Mouse (Mus musculus): Measurements from ENCODE around the gene Gid8. TPM values are rescaled to one million over a fixed set of nuclear protein-coding genes. Genes with fewer than 3 reads are reported as not detected.

The Gid8 gene
- polyA plus RNA-seq (2014; fragmentation: Nextera tagmentation; extraction: Ambion mirVana) = 64.9 and 65.6 TPM in 2 replicates

GRCm38 (mm10) chr2:180709923-180710272, at the start of gene Gid8, which contains the start of gene Dido1:
Gene Gid8, plus strand, starts transcription at chr2:180710117.
Gene Dido1, minus strand, starts transcription at chr2:180709999.
- WGBS = under 1% methylated on average over 36 of the region's 43 CpGs
- Histone ChIP-seq H3K4me3 (ENCODE audit: low read depth, low read length) (peak within 1 kb of the TSS; percentile 100), H3K4me1 (ENCODE audit: control insufficient read depth, insufficient read depth, low read length) (peaks cover 13% of the 10 kb centered on the region)

GRCm38 (mm10) chr2:180660521-180660920, 49.4 kb upstream of the Gid8 start:
- Histone ChIP-seq H3K27ac (replicated peaks; ENCODE audit: low read depth, low read length) (no peak overlapping the region), H3K4me3 (ENCODE audit: low read depth, low read length) (no peak overlapping the region), H3K4me1 (ENCODE audit: control insufficient read depth, insufficient read depth, low read length) (0 out of 2 replicates have a peak, but pooled peaks cover 2% of the 10 kb centered on the region), H3K9me3 (ENCODE audit: control insufficient read depth, low read length) (no peaks in the 10 kb centered on the region), H3K27me3 (ENCODE audit: control insufficient read depth, insufficient read depth, low read length) (no peaks in the 10 kb centered on the region), H3K36me3 (ENCODE audit: control insufficient read depth, insufficient read depth, low read length) (peaks cover 2% of the 10 kb centered on the region; the same call in 1 of the 2 replicates), H3K9ac (ENCODE audit: low read length) (no peak overlapping the region), H3K4me2 (ENCODE audit: low read depth, severe bottlenecking) (no peak overlapping the region)
- DNase-seq (ENCODE audit: low spot score) (no peak), ATAC-seq (ENCODE audit: insufficient number of reproducible peaks, low FRiP score, low TSS enrichment, low read depth) (no peak)
- 94% methylated on average over 5 of the region's 5 CpGs for WGBS

More at GRCm38 (mm10) chr2:180709923-180710272, at the start of gene Gid8, which contains the start of gene Dido1:
- Histone ChIP-seq H3K36me3 (ENCODE audit: control insufficient read depth, insufficient read depth, low read length) (peaks cover 8% of the 10 kb centered on the region; the same call in 1 of the 2 replicates), H3K9ac (ENCODE audit: low read length) (peak within 1 kb of the TSS; percentile 97), H3K27ac (replicated peaks; ENCODE audit: low read depth, low read length) (peak within 1 kb of the TSS; percentile 68), H3K9me3 (ENCODE audit: control insufficient read depth, low read length) (no peaks in the 10 kb centered on the region), H3K4me2 (ENCODE audit: low read depth, severe bottlenecking) (peak within 1 kb of the TSS; percentile 78), H3K27me3 (ENCODE audit: control insufficient read depth, insufficient read depth, low read length) (no peaks in the 10 kb centered on the region)
- DNase-seq (ENCODE audit: low spot score) (peak; percentile 97), ATAC-seq (ENCODE audit: insufficient number of reproducible peaks, low FRiP score, low TSS enrichment, low read depth) (peak; percentile 92)

DNA sequence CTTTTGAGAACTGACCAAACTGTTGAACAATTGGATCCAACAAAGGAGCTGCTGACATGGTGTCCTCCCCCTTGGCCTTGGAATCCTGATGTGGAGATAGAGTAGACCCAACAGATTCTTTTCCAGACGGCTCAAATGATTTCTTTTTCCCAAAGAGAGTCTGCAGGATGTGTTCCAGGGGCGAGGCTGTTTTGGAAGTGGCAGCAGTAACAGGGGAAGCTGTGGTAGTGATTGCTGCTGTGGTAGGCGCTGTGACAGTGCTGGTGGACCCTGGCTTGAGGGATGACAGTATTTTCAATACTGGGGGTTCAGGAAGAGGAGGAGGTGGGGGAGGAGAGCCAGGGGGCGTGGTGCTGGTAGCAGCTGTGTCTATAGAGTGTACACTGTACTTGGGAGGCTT, 47.9 kb upstream of the Gid8 start:
- no peak overlapping the region for H3K27ac ChIP-seq (replicated peaks; ENCODE audit: low read depth, low read length)
- no peaks in the 10 kb centered on the region for H3K9me3 ChIP-seq (ENCODE audit: control insufficient read depth, low read length)
- H3K36me3 ChIP-seq (ENCODE audit: control insufficient read depth, insufficient read depth, low read length) = peaks cover 12% of the 10 kb centered on the region; the same call in 1 of the 2 replicates
- H3K4me3 ChIP-seq (ENCODE audit: low read depth, low read length) = no peak overlapping the region
- no peaks in the 10 kb centered on the region for H3K27me3 ChIP-seq (ENCODE audit: control insufficient read depth, insufficient read depth, low read length)
- no peak overlapping the region for H3K9ac ChIP-seq (ENCODE audit: low read length)
- DNase-seq (ENCODE audit: low spot score) = no peak
- H3K4me1 ChIP-seq (ENCODE audit: control insufficient read depth, insufficient read depth, low read length) = 0 out of 2 replicates have a peak, but pooled peaks cover 2% of the 10 kb centered on the region
- no peak for ATAC-seq (ENCODE audit: insufficient number of reproducible peaks, low FRiP score, low TSS enrichment, low read depth)
- H3K4me2 ChIP-seq (ENCODE audit: low read depth, severe bottlenecking) = no peak overlapping the region
- WGBS = 93% methylated on average over 4 of the region's 4 CpGs

DNA sequence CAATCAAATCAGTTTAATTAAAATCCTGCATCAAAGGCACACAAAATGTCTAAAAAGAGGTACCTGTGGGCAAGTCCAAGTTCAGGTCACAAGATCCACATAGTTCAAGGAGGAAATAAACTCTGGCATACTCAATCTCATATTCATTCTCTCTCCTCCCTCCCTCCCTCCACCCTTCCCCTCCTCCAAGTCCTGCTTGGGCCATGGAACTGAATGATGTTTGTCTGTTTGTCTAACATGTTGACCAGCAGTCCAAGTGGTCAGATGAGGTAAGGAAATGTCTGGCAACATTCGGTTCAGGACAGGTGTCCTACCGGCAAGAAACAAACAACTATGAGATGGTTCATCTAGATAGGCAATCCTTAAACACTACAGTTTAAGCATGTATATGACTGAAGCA, 33.2 kb upstream of the Gid8 start:
- H3K27ac ChIP-seq (replicated peaks; ENCODE audit: low read depth, low read length) = no peak overlapping the region
- ATAC-seq (ENCODE audit: insufficient number of reproducible peaks, low FRiP score, low TSS enrichment, low read depth) = no peak
- 93% methylated on average over 2 of the region's 2 CpGs for WGBS

DNA sequence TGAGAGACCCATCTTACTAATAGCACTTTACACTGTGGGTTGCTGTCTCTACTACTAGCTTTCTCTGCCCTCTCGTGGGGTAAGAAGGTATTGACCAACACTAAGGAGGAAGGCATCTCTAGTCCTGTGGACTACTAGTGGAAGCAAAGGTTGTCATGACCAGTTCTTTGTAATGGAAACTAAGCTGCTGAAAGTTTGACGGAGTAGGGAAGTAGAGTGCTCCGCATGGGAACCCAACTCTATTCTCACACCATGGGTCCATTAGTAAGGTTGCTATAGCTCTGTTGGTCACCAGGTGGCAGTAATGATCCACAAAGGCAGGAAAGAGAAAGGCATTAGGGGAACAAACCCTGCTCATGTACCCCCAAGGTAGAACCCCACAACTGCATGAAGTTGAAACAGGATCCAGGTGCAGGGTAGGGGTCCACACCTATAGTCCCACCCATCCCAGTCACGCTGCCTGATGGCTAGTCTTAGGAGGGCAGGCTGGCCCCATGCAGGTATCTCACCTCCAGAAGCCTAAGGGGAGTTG, 31.2 kb upstream of the Gid8 start:
- WGBS = 30% methylated on average over 4 of the region's 4 CpGs
- DNase-seq (ENCODE audit: low spot score) (peak; percentile 70), ATAC-seq (ENCODE audit: insufficient number of reproducible peaks, low FRiP score, low TSS enrichment, low read depth) (0 out of 2 replicates have a peak, but pooled peaks have one; percentile 53)
- Histone ChIP-seq H3K4me3 (ENCODE audit: low read depth, low read length) (no peak overlapping the region), H3K4me2 (ENCODE audit: low read depth, severe bottlenecking) (no peak overlapping the region), H3K36me3 (ENCODE audit: control insufficient read depth, insufficient read depth, low read length) (peaks cover 11% of the 10 kb centered on the region), H3K4me1 (ENCODE audit: control insufficient read depth, insufficient read depth, low read length) (no peaks in the 10 kb centered on the region), H3K9me3 (ENCODE audit: control insufficient read depth, low read length) (no peaks in the 10 kb centered on the region), H3K27me3 (ENCODE audit: control insufficient read depth, insufficient read depth, low read length) (no peaks in the 10 kb centered on the region), H3K27ac (replicated peaks; ENCODE audit: low read depth, low read length) (no peak overlapping the region), H3K9ac (ENCODE audit: low read length) (no peak overlapping the region)

More for the DNA sequence above, 33.2 kb upstream of the Gid8 start:
- H3K27me3 ChIP-seq (ENCODE audit: control insufficient read depth, insufficient read depth, low read length) = no peaks in the 10 kb centered on the region
- DNase-seq (ENCODE audit: low spot score) = no peak
- no peak overlapping the region for H3K4me3 ChIP-seq (ENCODE audit: low read depth, low read length)
- no peaks in the 10 kb centered on the region for H3K9me3 ChIP-seq (ENCODE audit: control insufficient read depth, low read length)
- peaks cover 10% of the 10 kb centered on the region for H3K36me3 ChIP-seq (ENCODE audit: control insufficient read depth, insufficient read depth, low read length)
- H3K9ac ChIP-seq (ENCODE audit: low read length) = no peak overlapping the region
- H3K4me2 ChIP-seq (ENCODE audit: low read depth, severe bottlenecking) = no peak overlapping the region
- H3K4me1 ChIP-seq (ENCODE audit: control insufficient read depth, insufficient read depth, low read length) = no peaks in the 10 kb centered on the region

DNA sequence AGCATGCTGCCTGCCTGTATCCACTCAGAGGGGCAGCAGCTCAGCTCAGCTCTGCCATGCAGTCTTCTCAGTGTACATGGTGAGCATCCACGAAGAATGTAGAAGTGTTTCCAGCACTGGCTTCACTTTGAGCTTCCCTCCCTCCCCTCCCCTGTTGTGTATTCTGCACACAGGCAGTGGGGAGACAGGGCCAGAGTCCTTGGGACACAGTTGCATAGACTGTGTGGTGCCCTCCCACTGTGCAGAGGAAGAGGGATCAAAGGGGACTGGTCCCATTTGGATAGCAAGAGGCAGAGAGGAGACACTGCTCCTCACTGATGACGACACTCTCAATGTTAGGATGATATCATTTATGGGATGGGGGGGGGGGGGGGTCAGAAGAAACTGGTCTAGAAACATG, 28.7 kb upstream of the Gid8 start:
- 69% methylated on average over 2 of the region's 2 CpGs for WGBS
- no peaks in the 10 kb centered on the region for H3K9me3 ChIP-seq (ENCODE audit: control insufficient read depth, low read length)
- H3K4me1 ChIP-seq (ENCODE audit: control insufficient read depth, insufficient read depth, low read length) = no peaks in the 10 kb centered on the region
- no peak overlapping the region for H3K4me3 ChIP-seq (ENCODE audit: low read depth, low read length)
- H3K27me3 ChIP-seq (ENCODE audit: control insufficient read depth, insufficient read depth, low read length) = no peaks in the 10 kb centered on the region
- H3K9ac ChIP-seq (ENCODE audit: low read length) = no peak overlapping the region
- ATAC-seq (ENCODE audit: insufficient number of reproducible peaks, low FRiP score, low TSS enrichment, low read depth) (no peak), DNase-seq (ENCODE audit: low spot score) (no peak)
- peaks cover 12% of the 10 kb centered on the region; the same call in 1 of the 2 replicates for H3K36me3 ChIP-seq (ENCODE audit: control insufficient read depth, insufficient read depth, low read length)
- no peak overlapping the region for H3K4me2 ChIP-seq (ENCODE audit: low read depth, severe bottlenecking)
- H3K27ac ChIP-seq (replicated peaks; ENCODE audit: low read depth, low read length) = no peak overlapping the region

DNA sequence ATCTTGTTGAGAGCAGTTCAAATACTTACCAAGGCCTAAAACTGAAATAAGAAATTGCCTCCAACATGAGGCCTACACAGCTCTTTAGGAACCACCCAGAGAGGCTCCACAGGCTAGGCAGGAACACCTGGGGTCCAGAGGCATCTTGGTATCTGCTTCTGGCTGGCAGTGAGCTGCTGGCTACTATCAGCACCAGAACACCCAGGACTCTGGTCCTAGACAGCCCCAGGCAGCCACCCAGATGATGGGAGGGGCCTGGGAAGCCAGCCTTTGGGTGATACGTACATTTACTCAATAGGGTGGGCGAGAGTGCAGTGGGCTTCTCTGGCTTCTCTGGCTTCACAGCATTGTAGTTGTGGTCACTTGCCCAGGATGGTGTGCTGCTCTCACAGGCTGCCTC, 26.4 kb upstream of the Gid8 start:
- no peak for ATAC-seq (ENCODE audit: insufficient number of reproducible peaks, low FRiP score, low TSS enrichment, low read depth)
- Histone ChIP-seq H3K27me3 (ENCODE audit: control insufficient read depth, insufficient read depth, low read length) (no peaks in the 10 kb centered on the region), H3K36me3 (ENCODE audit: control insufficient read depth, insufficient read depth, low read length) (peaks cover 23% of the 10 kb centered on the region), H3K4me1 (ENCODE audit: control insufficient read depth, insufficient read depth, low read length) (no peaks in the 10 kb centered on the region), H3K9me3 (ENCODE audit: control insufficient read depth, low read length) (no peaks in the 10 kb centered on the region), H3K4me2 (ENCODE audit: low read depth, severe bottlenecking) (no peak overlapping the region), H3K9ac (ENCODE audit: low read length) (no peak overlapping the region), H3K27ac (replicated peaks; ENCODE audit: low read depth, low read length) (no peak overlapping the region), H3K4me3 (ENCODE audit: low read depth, low read length) (no peak overlapping the region)
- DNase-seq (ENCODE audit: low spot score) = no peak
- 96% methylated on average over 2 of the region's 2 CpGs for WGBS

DNA sequence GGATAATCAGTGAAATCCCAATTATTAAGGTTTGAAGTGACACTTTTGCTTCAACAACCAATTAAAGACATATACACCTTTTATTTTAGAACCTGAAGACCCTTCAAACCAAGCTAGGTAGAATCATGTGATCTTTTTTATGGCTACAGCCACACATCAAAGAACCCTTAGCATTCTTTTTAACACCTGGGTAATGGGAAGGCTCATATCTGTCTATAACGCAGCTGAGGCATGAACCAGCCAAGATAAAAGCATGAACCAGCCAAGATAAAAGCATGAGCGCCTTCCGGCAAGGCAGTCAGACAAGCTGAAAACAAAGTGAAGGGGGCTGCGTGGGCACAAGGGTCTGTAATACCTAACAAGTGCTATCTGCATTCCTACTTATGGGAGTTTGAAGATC, 25.9 kb upstream of the Gid8 start:
- Histone ChIP-seq H3K4me1 (ENCODE audit: control insufficient read depth, insufficient read depth, low read length) (no peaks in the 10 kb centered on the region), H3K9ac (ENCODE audit: low read length) (no peak overlapping the region), H3K36me3 (ENCODE audit: control insufficient read depth, insufficient read depth, low read length) (peaks cover 27% of the 10 kb centered on the region), H3K4me3 (ENCODE audit: low read depth, low read length) (no peak overlapping the region), H3K27ac (replicated peaks; ENCODE audit: low read depth, low read length) (no peak overlapping the region), H3K4me2 (ENCODE audit: low read depth, severe bottlenecking) (no peak overlapping the region), H3K27me3 (ENCODE audit: control insufficient read depth, insufficient read depth, low read length) (no peaks in the 10 kb centered on the region), H3K9me3 (ENCODE audit: control insufficient read depth, low read length) (no peaks in the 10 kb centered on the region)
- WGBS = 91% methylated on average over 4 of the region's 4 CpGs
- ATAC-seq (ENCODE audit: insufficient number of reproducible peaks, low FRiP score, low TSS enrichment, low read depth) = no peak
- DNase-seq (ENCODE audit: low spot score) = no peak

DNA sequence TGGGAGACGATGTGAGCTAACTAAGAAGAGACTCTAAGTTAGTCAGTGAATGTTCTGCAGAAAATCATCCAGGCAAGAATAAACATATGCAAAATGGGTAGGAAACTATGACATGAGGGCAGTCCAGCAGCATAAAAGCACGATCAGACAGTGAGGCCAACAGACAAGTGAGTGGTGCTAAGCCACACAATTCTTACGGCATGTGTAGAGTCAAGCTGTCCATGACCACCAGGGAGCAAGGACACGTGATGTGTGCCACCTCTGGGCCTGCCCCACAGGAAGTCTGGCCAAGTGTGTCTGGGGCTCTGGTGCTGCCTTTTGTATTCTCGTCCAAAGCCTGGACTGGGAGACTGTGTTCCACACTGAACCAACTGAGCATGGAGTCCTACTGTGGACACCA, 20.1 kb upstream of the Gid8 start:
- DNase-seq (ENCODE audit: low spot score) = no peak
- Histone ChIP-seq H3K9me3 (ENCODE audit: control insufficient read depth, low read length) (no peaks in the 10 kb centered on the region), H3K36me3 (ENCODE audit: control insufficient read depth, insufficient read depth, low read length) (peaks cover 22% of the 10 kb centered on the region), H3K4me2 (ENCODE audit: low read depth, severe bottlenecking) (no peak overlapping the region), H3K4me1 (ENCODE audit: control insufficient read depth, insufficient read depth, low read length) (no peaks in the 10 kb centered on the region), H3K9ac (ENCODE audit: low read length) (no peak overlapping the region), H3K4me3 (ENCODE audit: low read depth, low read length) (no peak overlapping the region), H3K27ac (replicated peaks; ENCODE audit: low read depth, low read length) (no peak overlapping the region), H3K27me3 (ENCODE audit: control insufficient read depth, insufficient read depth, low read length) (no peaks in the 10 kb centered on the region)
- no peak for ATAC-seq (ENCODE audit: insufficient number of reproducible peaks, low FRiP score, low TSS enrichment, low read depth)
- WGBS = 94% methylated on average over 5 of the region's 5 CpGs
